Mouse (Mus musculus) WW6 (cell line): ENCODE data around the gene Apol8.
A peak's percentile ranks its signal among the peaks of the same experiment; 100 is the strongest.

Experiments used
- DNase-seq: peaks from one replicate; pipeline ENCODE4 v3.0.0-alpha.2; 2013; ENCODE audit warnings: low read depth, low spot score

Gene Apol8

DNA sequence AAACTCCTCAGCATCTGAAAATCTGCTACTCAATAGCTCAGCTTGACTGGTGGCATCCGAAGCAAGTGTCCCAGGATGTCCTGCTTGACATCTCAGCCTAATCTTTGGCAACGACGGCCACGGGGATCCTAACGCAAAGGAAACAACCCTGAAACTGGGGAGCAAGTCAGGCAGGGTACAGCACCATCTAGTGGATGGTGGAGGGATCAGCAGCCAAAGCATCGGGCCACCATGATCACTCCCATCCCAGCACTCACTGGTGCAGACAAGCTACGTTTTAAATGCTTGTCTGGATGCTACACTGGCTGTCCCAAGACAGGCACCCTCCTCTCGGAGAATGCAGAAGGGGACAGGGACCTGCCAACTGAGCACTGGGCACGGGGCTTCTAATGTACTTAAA, at the start of gene Apol8:
Apol8 (minus strand) TSS at position 156 of the 400 bp plus-strand sequence.
- peak; percentile 47 for DNase-seq

DNA sequence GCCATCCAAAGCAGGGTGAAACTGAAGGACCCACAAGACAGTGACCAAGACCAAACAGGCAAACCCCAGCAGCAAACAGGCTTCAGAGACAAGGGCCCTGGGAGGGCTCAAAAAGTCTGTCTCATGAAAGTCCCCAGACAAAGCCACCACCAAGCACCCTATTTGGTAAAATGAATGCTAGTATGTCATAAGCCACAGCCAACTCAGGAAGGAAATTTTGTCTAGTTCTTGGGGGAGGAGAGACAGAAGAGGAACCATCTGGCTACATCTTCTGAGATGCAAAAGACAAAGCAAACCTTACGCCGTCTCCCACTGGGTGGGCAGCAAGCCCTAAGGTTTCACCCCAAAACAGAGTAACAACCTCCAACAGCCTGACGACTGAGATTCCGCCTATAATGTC, 48.9 kb upstream of the Apol8 start:
- DNase-seq, result no peak

- DNase-seq, result no peak
Measured at GRCm38 (mm10) chr15:77804949-77805348, 48.1 kb upstream of the Apol8 start.

GRCm38 (mm10) chr15:77804460-77804859, 47.7 kb upstream of the Apol8 start:
- no peak for DNase-seq

- DNase-seq, result no peak
Measured at GRCm38 (mm10) chr15:77803747-77804146, 46.9 kb upstream of the Apol8 start.

GRCm38 (mm10) chr15:77802992-77803391, 46.2 kb upstream of the Apol8 start:
- DNase-seq, result no peak

DNA sequence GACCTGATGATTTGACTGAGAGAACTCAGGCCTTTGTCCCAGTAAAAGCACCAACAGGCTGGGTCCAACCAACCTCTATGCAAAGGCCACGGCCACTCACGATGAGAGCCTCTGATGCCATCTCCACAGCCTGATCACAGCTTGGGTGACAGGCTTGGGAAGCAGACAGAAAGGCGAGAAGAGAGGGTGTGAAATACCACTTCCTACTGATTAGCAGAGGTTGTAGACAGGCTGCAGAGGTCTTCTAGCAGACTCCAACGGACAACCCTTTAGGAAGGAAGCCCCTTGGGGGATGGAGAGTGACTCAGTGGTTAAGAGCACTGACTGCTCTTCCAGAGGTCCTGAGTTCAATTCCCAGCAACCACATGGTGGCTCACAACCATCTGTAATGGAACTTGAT, 44.4 kb upstream of the Apol8 start:
- no peak for DNase-seq

DNA sequence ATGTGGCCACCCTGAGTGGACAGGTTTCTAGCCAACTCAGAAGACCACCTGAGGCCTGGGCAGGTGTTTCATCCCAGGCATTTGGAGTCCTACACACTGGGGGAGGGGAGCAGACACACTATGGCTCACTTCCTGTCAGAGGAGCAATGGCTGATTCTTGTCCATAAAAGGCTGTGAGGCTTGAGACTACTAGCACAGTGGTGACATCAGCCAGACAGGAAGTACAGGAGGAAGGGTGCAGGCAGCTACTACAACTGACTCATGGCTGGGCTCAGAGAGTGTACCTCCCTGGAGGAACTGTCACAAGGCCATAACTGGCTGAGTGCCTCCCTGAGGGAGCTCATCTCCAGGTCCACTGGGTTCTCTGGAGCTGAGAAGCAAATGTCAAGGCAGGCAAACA, 43.7 kb upstream of the Apol8 start:
- DNase-seq, result no peak

GRCm38 (mm10) chr15:77799491-77800474, 43.0 kb upstream of the Apol8 start:
- no peak for DNase-seq

DNA sequence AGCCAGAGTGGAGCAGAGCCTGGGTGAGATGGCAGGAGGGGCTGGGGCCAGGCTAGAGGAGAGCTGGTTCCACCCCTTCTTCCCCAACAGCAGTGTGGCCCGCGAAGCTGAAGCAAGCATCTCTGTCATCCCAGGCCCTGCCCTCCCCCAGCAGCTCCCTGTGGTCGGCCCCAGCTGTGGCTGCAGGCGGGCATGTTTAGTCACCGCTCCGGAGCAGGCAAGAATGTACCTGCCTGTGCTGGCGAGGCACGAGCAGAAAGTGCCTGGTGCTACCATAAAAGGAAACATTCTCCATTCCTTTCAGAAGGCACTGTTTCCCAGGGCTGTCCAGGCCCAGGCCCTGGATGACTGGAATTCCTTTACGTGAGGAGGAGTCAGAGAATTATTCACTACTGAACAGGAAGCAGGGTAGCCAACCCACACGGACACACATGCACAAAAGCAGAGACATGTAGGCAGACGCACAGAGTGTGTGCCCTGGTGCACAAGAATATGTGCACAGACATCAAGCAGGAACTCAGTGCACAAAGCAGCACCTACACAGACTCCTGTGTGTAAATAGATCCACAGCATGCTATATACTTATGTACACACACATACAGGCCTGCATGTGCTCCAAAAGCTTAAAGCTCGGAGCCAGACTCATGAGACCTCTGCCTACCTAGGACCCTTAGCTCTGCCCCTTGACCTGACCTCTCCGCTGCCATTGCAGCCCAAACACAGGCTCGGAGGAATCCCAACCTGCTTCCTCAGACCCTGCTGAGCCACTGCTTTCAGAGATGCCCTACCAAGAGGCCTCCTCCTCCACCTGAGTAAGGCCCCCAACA, 42.1 kb upstream of the Apol8 start:
- DNase-seq, result no peak

DNA sequence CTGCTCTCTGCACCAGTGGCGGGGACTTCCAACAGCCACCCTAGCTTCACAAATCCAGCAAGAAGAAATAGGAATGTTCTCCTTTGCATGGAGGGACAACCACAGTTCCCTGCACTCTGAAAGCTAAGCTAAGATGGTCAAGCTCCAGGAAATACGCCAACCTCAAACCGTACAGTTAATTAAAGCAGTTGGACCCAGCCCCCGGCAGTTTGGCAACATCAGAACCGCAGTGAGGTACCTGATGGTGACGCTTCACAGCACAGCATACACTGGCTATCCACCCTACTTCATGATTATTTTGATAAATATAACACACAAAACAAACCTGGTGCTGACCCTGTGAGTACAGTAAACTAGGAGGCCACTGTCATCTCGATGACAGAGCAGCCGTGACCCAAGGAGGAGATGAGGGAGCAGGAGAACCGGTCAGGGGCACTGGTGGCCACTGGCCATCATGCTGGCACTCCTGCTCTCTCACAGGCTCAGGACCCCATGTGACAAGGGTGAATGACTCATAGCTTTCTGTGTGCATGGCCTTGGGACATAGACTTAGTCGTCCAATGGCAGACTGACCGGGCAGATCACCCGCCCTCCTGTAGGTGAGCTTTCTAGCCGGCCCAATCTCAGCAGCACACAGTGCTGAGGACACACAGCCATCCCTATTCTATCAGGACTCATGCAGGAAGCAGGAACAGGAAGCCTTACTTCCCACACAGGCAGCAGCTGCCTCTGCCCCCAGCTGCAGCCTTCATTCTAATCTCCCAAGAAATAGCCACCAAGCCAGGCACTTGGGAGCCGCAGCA, 41.0 kb upstream of the Apol8 start:
- DNase-seq, result no peak

DNA sequence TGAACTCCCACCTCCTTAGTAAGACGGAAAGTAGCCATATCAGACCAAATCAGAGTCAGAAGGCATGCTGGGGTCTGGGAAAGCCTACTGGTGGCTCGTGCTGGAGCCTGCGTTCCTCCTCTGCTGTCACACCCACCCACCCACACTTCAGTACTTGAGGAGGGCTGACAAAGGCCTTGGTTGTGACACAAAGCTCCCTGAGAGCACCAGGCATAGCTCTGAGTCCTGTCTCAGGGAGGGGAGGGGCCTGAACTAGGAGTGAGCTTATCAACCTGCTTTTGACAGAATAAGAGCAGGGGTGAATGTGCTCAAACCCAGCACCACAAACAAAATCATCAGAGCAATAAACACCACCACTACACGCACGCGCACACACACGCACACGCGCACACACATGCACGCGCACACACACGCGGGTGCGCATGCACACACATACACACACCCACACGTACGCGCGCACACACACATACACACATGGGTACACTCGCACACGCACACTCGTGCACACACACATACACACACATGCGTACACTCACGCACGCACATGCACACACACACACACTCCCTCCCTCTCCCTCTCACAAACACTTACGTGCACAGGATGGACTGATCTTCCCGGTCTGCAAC, 39.7 kb upstream of the Apol8 start:
- no peak for DNase-seq

- no peak for DNase-seq
Measured at GRCm38 (mm10) chr15:77794908-77795356, 38.1 kb upstream of the Apol8 start.

DNA sequence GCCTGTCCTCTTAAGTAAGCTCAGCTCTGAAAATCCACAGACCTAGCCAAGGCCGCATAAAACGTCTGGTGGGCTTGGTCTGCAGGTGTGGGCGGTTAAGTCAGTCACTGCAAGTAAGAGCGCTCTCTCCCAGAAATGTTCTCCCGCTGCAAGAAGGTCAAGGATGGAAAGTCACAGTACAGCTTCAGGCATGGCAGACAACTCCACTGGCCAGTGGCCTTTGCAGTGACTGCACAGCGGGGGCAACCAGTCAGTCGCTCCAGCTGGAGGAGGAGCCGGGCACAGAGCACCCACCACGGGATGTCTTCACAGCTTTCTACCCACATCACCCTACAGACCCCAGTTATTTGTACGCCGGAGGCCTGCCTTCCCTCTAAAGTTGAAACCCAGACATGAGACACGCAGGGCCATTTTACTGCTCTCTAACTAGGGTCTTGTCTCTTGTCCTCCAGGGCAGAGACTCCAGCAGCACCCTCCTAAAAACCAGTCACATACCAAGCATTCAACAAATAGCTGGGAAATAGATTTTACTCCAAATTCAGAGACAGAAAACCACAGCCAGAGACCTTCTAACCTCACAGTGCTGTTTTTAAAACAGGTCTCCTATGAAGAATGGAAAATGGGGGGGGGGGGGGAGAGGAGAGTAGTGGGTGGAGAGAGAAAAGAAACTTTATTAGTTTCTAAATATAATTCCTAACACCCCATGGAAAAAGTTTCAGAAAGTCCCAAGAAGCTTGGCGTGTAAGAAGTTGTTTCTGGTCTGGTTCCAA, 37.5 kb upstream of the Apol8 start:
- no peak for DNase-seq

DNA sequence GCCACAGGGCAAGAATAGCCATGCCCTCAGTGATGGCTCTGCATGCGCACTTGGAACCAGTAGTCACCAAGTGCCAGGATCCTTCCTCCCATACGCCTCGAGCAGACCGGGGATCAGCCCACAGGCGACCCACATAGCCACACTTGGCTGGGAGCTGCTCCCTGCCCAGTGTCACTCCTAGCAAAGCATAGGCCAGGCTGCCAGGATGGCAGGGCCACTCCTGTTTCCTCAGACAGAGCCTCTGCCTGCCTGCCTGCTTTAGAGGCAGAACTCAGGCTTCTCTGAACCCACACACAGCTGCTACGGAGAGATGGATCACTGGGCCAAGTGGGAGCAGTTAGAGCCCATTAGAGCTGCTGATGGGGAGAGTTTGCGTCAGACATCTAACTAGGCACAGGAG, 36.8 kb upstream of the Apol8 start:
- DNase-seq, result no peak

- DNase-seq, result no peak
Measured at GRCm38 (mm10) chr15:77793094-77793493, 36.3 kb upstream of the Apol8 start.

- DNase-seq, result no peak
Measured at GRCm38 (mm10) chr15:77792056-77792455, 35.3 kb upstream of the Apol8 start.

DNA sequence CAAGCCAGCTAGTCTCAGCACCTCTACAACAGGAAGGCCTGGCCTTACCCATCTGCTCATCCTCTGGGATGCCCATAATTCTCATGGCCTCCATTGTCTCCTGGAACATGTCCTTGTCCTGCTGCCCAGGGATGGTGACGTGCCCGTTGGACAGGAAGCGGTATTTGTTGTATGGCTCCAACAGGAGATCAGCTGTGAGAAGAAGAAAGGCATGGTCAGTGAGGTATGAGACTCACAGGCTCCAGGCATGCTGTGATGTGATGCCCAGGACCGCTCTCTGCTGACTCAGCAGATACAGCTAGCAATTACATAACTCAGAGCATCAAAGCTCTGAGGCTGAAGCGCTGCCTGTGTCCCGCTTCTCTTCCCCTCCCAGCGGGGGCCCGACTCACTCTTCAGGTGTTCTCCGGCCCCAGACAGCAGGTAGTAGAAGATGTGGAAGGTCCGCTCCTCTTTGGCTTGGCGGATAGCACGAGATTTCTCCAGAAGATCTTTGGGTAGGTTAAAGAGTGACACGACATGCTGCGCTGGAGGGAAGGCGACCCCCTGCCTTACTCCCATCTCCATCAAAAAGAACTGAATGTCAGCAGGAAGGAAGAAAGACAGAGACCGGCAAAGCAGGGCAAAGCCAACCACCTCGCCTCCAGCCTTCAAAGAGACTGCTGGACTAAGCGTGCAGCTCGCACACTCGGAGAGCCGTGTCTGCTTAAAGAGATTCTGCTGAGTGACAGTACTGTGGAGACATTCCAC, 34.0 kb upstream of the Apol8 start:
- no peak for DNase-seq

DNA sequence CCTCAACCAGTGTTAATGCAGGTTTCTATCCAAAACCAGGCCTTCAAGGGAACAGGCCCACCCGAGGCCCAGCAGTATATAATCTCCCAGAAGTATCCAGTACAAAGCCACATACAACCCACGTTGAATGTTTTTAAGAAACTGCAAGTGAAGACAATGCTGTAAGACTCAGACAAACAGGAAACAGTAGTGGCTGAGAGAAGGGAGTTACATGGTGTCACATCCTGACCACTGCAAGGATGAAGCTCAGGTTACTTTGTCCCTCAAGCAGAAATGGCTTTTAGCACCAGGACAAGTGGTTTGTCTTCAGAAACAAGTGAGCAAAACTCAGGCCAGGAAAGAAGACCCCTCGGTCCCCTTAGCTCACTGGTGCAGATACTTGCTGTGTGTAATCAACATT, 32.4 kb upstream of the Apol8 start:
- no peak for DNase-seq

GRCm38 (mm10) chr15:77788356-77788755, 31.6 kb upstream of the Apol8 start:
- no peak for DNase-seq
